Mouse (Mus musculus): Measurements from ENCODE around the gene Ugt1a8. TPM values are rescaled to one million over a fixed set of nuclear protein-coding genes. Genes with fewer than 3 reads are reported as not detected.

Ugt1a8 gene
- total and polyA plus RNA-seq, 3 experiments = not detected

- Histone ChIP-seq H3K36me3 (ENCODE audit: control insufficient read depth, insufficient read depth, low read length) (no peaks in the 10 kb centered on the region), H3K4me1 (ENCODE audit: control insufficient read depth, insufficient read depth, low read length) (no peaks in the 10 kb centered on the region), H3K27ac (no peak overlapping the region), H3K4me3 (no peak overlapping the region), H3K27me3 (ENCODE audit: control insufficient read depth, insufficient read depth, low read length) (no peaks in the 10 kb centered on the region), H3K9ac (ENCODE audit: low read depth, low read length) (no peak overlapping the region), H3K79me2 (replicated peaks; ENCODE audit: control insufficient read depth, insufficient read depth, low read length) (no peaks in the 10 kb centered on the region)
- TF ChIP-seq EP300 (IDR thresholded peaks at IDR 0.05; ENCODE audit: insufficient read depth, low read depth, low read length) = no peak
- no peak for DNase-seq
- 44% methylated on average over 4 of the region's 4 CpGs for WGBS
- intact Hi-C loops (cut with DNase I) = no loop called here
Measured at GRCm38 (mm10) chr1:88235894-88236415, 148.3 kb downstream of the Ugt1a8 start.

- H3K79me2 ChIP-seq (replicated peaks; ENCODE audit: control insufficient read depth, insufficient read depth, low read length) = no peaks in the 10 kb centered on the region
- H3K27ac ChIP-seq = no peak overlapping the region
- 64% methylated on average over 5 of the region's 5 CpGs for WGBS
- TF ChIP-seq EP300 (IDR thresholded peaks at IDR 0.05; ENCODE audit: insufficient read depth, low read depth, low read length) (no peak), CTCF (IDR thresholded peaks at IDR 0.05) (no peak), POLR2A (IDR thresholded peaks at IDR 0.05; ENCODE audit: insufficient read depth, low read depth, low read length) (no peak)
- H3K9ac ChIP-seq (ENCODE audit: low read depth, low read length) = no peak overlapping the region
- DNase-seq = no peak
- H3K4me1 ChIP-seq (ENCODE audit: control insufficient read depth, insufficient read depth, low read length) = no peaks in the 10 kb centered on the region
- H3K36me3 ChIP-seq (ENCODE audit: control insufficient read depth, insufficient read depth, low read length) = no peaks in the 10 kb centered on the region
- H3K27me3 ChIP-seq (ENCODE audit: control insufficient read depth, insufficient read depth, low read length) = no peaks in the 10 kb centered on the region
- no peak overlapping the region for H3K4me3 ChIP-seq
- intact Hi-C loops (cut with DNase I) = no loop called here
Measured at GRCm38 (mm10) chr1:88237311-88237710, 149.7 kb downstream of the Ugt1a8 start.

GRCm38 (mm10) chr1:88238771-88239170 lies 151.2 kb downstream of the Ugt1a8 start:
- Histone ChIP-seq H3K36me3 (ENCODE audit: control insufficient read depth, insufficient read depth, low read length) (no peaks in the 10 kb centered on the region), H3K9ac (ENCODE audit: low read depth, low read length) (no peak overlapping the region), H3K4me3 (no peak overlapping the region), H3K27me3 (ENCODE audit: control insufficient read depth, insufficient read depth, low read length) (no peaks in the 10 kb centered on the region), H3K27ac (no peak overlapping the region), H3K79me2 (replicated peaks; ENCODE audit: control insufficient read depth, insufficient read depth, low read length) (no peaks in the 10 kb centered on the region), H3K4me1 (ENCODE audit: control insufficient read depth, insufficient read depth, low read length) (no peaks in the 10 kb centered on the region)
- intact Hi-C loops (cut with DNase I) = no loop called here
- no peak for DNase-seq
- TF ChIP-seq CTCF (IDR thresholded peaks at IDR 0.05) (no peak), POLR2A (IDR thresholded peaks at IDR 0.05; ENCODE audit: insufficient read depth, low read depth, low read length) (no peak), EP300 (IDR thresholded peaks at IDR 0.05; ENCODE audit: insufficient read depth, low read depth, low read length) (no peak)
- 68% methylated on average over 6 of the region's 6 CpGs for WGBS

GRCm38 (mm10) chr1:88240072-88240471 lies 152.5 kb downstream of the Ugt1a8 start:
- Histone ChIP-seq H3K4me3 (no peak overlapping the region), H3K4me1 (ENCODE audit: control insufficient read depth, insufficient read depth, low read length) (no peaks in the 10 kb centered on the region), H3K9ac (ENCODE audit: low read depth, low read length) (no peak overlapping the region), H3K27ac (no peak overlapping the region), H3K27me3 (ENCODE audit: control insufficient read depth, insufficient read depth, low read length) (no peaks in the 10 kb centered on the region), H3K36me3 (ENCODE audit: control insufficient read depth, insufficient read depth, low read length) (no peaks in the 10 kb centered on the region), H3K79me2 (replicated peaks; ENCODE audit: control insufficient read depth, insufficient read depth, low read length) (no peaks in the 10 kb centered on the region)
- TF ChIP-seq POLR2A (IDR thresholded peaks at IDR 0.05; ENCODE audit: insufficient read depth, low read depth, low read length) (no peak), CTCF (IDR thresholded peaks at IDR 0.05) (no peak), EP300 (IDR thresholded peaks at IDR 0.05; ENCODE audit: insufficient read depth, low read depth, low read length) (no peak)
- intact Hi-C loops (cut with DNase I) = no loop called here
- 61% methylated on average over 5 of the region's 5 CpGs for WGBS
- no peak for DNase-seq

- no peak overlapping the region for H3K27ac ChIP-seq
- no peaks in the 10 kb centered on the region for H3K4me1 ChIP-seq (ENCODE audit: control insufficient read depth, insufficient read depth, low read length)
- H3K4me3 ChIP-seq = no peak overlapping the region
- H3K36me3 ChIP-seq (ENCODE audit: control insufficient read depth, insufficient read depth, low read length) = no peaks in the 10 kb centered on the region
- 56% methylated on average over 4 of the region's 4 CpGs for WGBS
- intact Hi-C loops (cut with DNase I) = no loop called here
- H3K79me2 ChIP-seq (replicated peaks; ENCODE audit: control insufficient read depth, insufficient read depth, low read length) = no peaks in the 10 kb centered on the region
- no peak for TF ChIP-seq EP300 (IDR thresholded peaks at IDR 0.05; ENCODE audit: insufficient read depth, low read depth, low read length)
- H3K27me3 ChIP-seq (ENCODE audit: control insufficient read depth, insufficient read depth, low read length) = no peaks in the 10 kb centered on the region
- no peak overlapping the region for H3K9ac ChIP-seq (ENCODE audit: low read depth, low read length)
- DNase-seq = no peak
Measured at GRCm38 (mm10) chr1:88240579-88240978, 153.0 kb downstream of the Ugt1a8 start.

GRCm38 (mm10) chr1:88243861-88244260 lies 156.2 kb downstream of the Ugt1a8 start:
- no peak overlapping the region for H3K27ac ChIP-seq
- 60% methylated on average over 5 of the region's 5 CpGs for WGBS
- H3K9ac ChIP-seq (ENCODE audit: low read depth, low read length) = no peak overlapping the region
- H3K36me3 ChIP-seq (ENCODE audit: control insufficient read depth, insufficient read depth, low read length) = no peaks in the 10 kb centered on the region
- intact Hi-C loops (cut with DNase I) = no loop called here
- H3K27me3 ChIP-seq (ENCODE audit: control insufficient read depth, insufficient read depth, low read length) = no peaks in the 10 kb centered on the region
- no peak for DNase-seq
- no peaks in the 10 kb centered on the region for H3K79me2 ChIP-seq (replicated peaks; ENCODE audit: control insufficient read depth, insufficient read depth, low read length)
- TF ChIP-seq CTCF (IDR thresholded peaks at IDR 0.05) (no peak), EP300 (IDR thresholded peaks at IDR 0.05; ENCODE audit: insufficient read depth, low read depth, low read length) (no peak), POLR2A (IDR thresholded peaks at IDR 0.05; ENCODE audit: insufficient read depth, low read depth, low read length) (no peak)
- H3K4me3 ChIP-seq = no peak overlapping the region
- H3K4me1 ChIP-seq (ENCODE audit: control insufficient read depth, insufficient read depth, low read length) = no peaks in the 10 kb centered on the region
